Mouse (Mus musculus): ENCODE measurements around the gene Umps. TPM values are rescaled to one million over a fixed set of nuclear protein-coding genes. Genes with fewer than 3 reads are reported as not detected.
A peak's percentile ranks its signal among the peaks of the same experiment; 100 is the strongest.

Gene Umps
- polyA plus RNA-seq, 1 experiment from 2014 or later, result 58.2 TPM

- Histone ChIP-seq H3K27me3 (no peaks in the 10 kb centered on the region), H3K4me2 (replicated peaks) (no peak overlapping the region), H3K4me3 (no peak overlapping the region), H3K36me3 (peaks cover 11% of the 10 kb centered on the region), H3K9ac (no peak overlapping the region), H3K27ac (no peak overlapping the region), H3K9me3 (no peaks in the 10 kb centered on the region), H3K4me1 (peaks cover 86% of the 10 kb centered on the region)
- no peak for ATAC-seq (ENCODE audit: low FRiP score, low read depth)
- WGBS, result 85% methylated on average over 8 of the region's 8 CpGs
Measured at GRCm38 (mm10) chr16:33937567-33937966, 29.3 kb downstream of the Umps start.

- H3K27ac ChIP-seq, result 0 out of 2 replicates have a peak overlapping the region, but pooled peaks have one; percentile 1
Measured at GRCm38 (mm10) chr16:33936885-33937284, 30.0 kb downstream of the Umps start.

GRCm38 (mm10) chr16:33935407-33935785, 31.4 kb downstream of the Umps start:
- Histone ChIP-seq H3K27me3 (no peaks in the 10 kb centered on the region), H3K4me2 (replicated peaks) (no peak overlapping the region), H3K36me3 (peaks cover 7% of the 10 kb centered on the region; the same call in 1 of the 2 replicates), H3K27ac (no peak overlapping the region), H3K9ac (no peak overlapping the region), H3K9me3 (no peaks in the 10 kb centered on the region), H3K4me3 (no peak overlapping the region), H3K4me1 (peaks cover 66% of the 10 kb centered on the region)
- 89% methylated on average over 6 of the region's 6 CpGs for WGBS
- ATAC-seq (ENCODE audit: low FRiP score, low read depth), result no peak

More at GRCm38 (mm10) chr16:33936885-33937284, 30.0 kb downstream of the Umps start:
- Histone ChIP-seq H3K9me3 (no peaks in the 10 kb centered on the region), H3K4me3 (no peak overlapping the region), H3K36me3 (peaks cover 8% of the 10 kb centered on the region), H3K27me3 (no peaks in the 10 kb centered on the region), H3K4me1 (peaks cover 80% of the 10 kb centered on the region), H3K4me2 (replicated peaks) (no peak overlapping the region), H3K9ac (no peak overlapping the region)
- ATAC-seq (ENCODE audit: low FRiP score, low read depth), result no peak
- WGBS, result 77% methylated on average over 4 of the region's 4 CpGs

- H3K36me3 ChIP-seq, result peaks cover 7% of the 10 kb centered on the region; the same call in 1 of the 2 replicates
- peak overlapping the region; percentile 88 for H3K27ac ChIP-seq
- no peaks in the 10 kb centered on the region for H3K9me3 ChIP-seq
- H3K4me2 ChIP-seq (replicated peaks), result no peak overlapping the region
- peak; percentile 46; the same call in 1 of the 2 replicates for ATAC-seq (ENCODE audit: low FRiP score, low read depth)
- no peak overlapping the region for H3K4me3 ChIP-seq
- 0 out of 2 replicates have a peak overlapping the region, but pooled peaks have one; percentile 15 for H3K9ac ChIP-seq
- no peaks in the 10 kb centered on the region for H3K27me3 ChIP-seq
- H3K4me1 ChIP-seq, result peaks cover 61% of the 10 kb centered on the region
- WGBS, result 46% methylated on average over 5 of the region's 5 CpGs
Measured at GRCm38 (mm10) chr16:33934701-33935406, 32.0 kb downstream of the Umps start.

GRCm38 (mm10) chr16:33933411-33933810, 33.4 kb downstream of the Umps start:
- H3K4me1 ChIP-seq, result peaks cover 53% of the 10 kb centered on the region
- WGBS, result 92% methylated on average over 11 of the region's 11 CpGs
- no peak overlapping the region for H3K4me2 ChIP-seq (replicated peaks)
- H3K36me3 ChIP-seq, result peaks cover 7% of the 10 kb centered on the region; the same call in 1 of the 2 replicates
- no peaks in the 10 kb centered on the region for H3K9me3 ChIP-seq
- no peaks in the 10 kb centered on the region for H3K27me3 ChIP-seq
- no peak for ATAC-seq (ENCODE audit: low FRiP score, low read depth)
- peak overlapping the region; percentile 88; the same call in 1 of the 2 replicates for H3K27ac ChIP-seq
- no peak overlapping the region for H3K4me3 ChIP-seq
- no peak overlapping the region for H3K9ac ChIP-seq

DNA sequence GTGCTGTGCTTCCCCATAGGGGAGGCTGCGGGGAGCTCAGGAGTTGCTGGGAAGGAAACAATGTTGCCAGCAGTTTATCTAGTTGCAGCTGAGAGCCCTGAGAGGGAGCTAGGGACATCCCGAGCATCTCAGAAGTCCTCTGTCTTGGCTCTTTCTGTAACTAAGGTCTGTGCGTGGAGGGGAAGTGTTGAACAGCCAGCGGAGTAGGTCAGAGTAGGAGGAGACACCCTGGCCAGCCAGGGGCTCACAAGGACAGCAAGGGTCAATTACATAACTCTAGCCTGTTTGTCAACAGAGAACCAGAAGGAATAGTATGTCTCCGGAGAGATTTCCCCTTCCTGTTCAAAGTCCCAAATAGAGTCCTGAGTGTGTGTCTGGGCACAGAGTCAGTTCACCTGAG, 34.7 kb downstream of the Umps start:
- ATAC-seq (ENCODE audit: low FRiP score, low read depth), result no peak
- 75% methylated on average over 5 of the region's 5 CpGs for WGBS
- H3K9ac ChIP-seq, result no peak overlapping the region
- H3K27me3 ChIP-seq, result no peaks in the 10 kb centered on the region
- H3K9me3 ChIP-seq, result no peaks in the 10 kb centered on the region
- no peak overlapping the region for H3K4me3 ChIP-seq
- H3K4me2 ChIP-seq (replicated peaks), result no peak overlapping the region
- H3K36me3 ChIP-seq, result peaks cover 7% of the 10 kb centered on the region; the same call in 1 of the 2 replicates
- H3K27ac ChIP-seq, result no peak overlapping the region
- H3K4me1 ChIP-seq, result peaks cover 45% of the 10 kb centered on the region

DNA sequence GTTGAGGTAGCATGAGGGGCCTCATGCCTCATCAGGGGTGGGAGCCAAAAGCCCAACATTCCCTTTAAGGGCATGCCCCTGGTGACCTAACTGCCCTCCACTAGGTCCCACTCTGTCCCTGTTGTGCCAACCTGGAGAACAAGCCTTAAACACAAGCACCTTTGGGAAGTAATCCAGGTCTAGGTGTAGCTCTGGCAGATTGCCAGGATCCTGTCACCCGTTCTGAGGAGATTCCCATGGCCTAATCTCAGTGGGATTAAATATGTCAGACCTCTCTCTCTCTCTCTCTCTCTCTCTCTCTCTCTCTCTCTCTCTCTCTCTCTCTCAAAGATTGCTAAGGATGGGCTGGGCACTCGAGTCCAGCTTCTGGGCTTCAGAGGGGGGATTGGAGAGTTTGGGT, 35.2 kb downstream of the Umps start:
- no peak overlapping the region for H3K4me3 ChIP-seq
- H3K4me1 ChIP-seq, result peaks cover 40% of the 10 kb centered on the region
- H3K36me3 ChIP-seq, result peaks cover 7% of the 10 kb centered on the region; the same call in 1 of the 2 replicates
- no peaks in the 10 kb centered on the region for H3K27me3 ChIP-seq
- WGBS, result 56% methylated on average over 2 of the region's 2 CpGs
- H3K9ac ChIP-seq, result no peak overlapping the region
- H3K27ac ChIP-seq, result no peak overlapping the region
- no peak for ATAC-seq (ENCODE audit: low FRiP score, low read depth)
- H3K4me2 ChIP-seq (replicated peaks), result no peak overlapping the region
- no peaks in the 10 kb centered on the region for H3K9me3 ChIP-seq

DNA sequence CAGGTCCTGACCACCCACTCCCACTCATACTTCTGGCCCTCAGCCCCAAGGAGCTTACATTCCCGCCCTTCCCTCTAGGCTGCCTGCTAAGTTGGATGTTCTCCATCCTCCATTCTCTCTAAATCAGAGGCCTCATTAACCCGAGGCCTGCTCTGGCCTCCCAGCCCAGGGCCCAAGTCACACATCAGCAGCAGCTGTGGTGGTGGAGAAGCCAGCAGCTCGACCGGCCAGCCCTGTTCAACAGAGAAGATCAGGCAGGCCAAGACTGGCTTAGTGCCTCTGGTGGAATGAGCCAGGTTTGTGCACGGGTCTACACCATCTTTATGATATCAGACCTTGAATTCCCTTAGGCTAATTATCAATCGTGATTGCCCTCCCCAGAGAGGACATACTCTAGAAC, 36.1 kb downstream of the Umps start:
- Histone ChIP-seq H3K4me3 (no peak overlapping the region), H3K9me3 (no peaks in the 10 kb centered on the region), H3K4me2 (replicated peaks) (no peak overlapping the region), H3K36me3 (peaks cover 7% of the 10 kb centered on the region; the same call in 1 of the 2 replicates), H3K27ac (no peak overlapping the region), H3K4me1 (peaks cover 35% of the 10 kb centered on the region), H3K27me3 (no peaks in the 10 kb centered on the region), H3K9ac (no peak overlapping the region)
- no peak for ATAC-seq (ENCODE audit: low FRiP score, low read depth)
- 75% methylated on average over 6 of the region's 6 CpGs for WGBS

DNA sequence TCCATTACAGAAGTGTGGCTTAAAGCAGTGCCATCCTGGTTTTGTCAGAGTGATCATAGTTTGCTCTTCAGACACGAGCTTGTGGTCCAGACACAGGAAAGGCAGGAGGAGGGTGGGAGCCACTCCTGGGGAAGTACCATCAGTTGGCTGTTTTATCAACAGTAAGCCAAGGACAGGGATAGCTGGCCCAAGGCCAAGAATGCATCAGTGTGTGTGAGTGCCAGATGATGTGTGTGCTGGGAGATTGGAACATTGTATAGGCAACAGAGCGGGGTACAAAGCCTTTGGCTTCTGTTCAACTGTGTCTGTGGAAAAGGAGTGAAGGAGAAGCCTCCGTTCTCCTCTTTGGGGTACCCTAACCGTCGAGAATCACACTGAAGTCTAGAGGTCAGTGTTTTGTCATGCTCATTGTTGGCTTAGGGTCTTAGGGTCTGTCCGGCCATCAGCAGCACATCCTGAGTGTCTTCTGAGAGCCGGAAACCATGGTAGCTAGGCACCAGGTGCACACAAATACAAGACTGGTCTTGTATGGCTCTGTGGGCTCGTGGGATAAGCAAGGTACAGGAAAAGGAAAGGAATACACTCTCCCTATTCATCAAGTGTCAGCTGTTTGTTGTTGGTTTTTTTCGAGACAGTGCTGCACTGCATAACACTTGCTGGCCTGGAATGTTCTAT, 37.9 kb downstream of the Umps start:
- WGBS, result 80% methylated on average over 9 of the region's 9 CpGs

DNA sequence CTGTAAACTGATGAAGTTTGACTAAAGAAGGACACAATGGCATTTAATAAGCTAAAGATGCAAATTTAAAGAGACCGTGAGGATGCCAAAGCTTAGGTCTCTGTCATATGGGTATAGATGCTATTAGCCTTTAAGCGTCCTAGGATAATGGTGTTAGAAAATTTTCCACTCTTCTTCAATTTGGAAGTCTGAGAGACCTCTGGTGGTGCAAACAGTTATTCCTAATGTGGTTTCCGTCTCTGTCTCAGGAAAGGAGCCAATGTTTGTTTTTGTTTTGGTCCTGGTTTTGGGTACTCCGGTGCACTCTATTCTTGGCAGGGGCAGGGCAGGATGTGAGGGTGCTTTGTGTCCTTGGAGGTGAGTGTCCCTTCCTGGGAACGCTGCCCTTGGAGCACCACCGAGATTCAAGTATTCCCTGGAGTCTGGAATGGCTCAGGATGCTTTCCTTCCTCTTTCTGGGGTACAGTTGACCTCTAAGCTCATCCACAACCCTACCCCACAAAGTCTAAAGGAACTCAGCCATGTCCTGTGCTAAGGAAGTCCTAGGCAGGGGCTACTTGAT, 39.5 kb downstream of the Umps start:
- Histone ChIP-seq H3K9ac (no peak overlapping the region), H3K27ac (no peak overlapping the region), H3K4me3 (no peak overlapping the region), H3K4me2 (replicated peaks) (no peak overlapping the region), H3K4me1 (peaks cover 25% of the 10 kb centered on the region), H3K36me3 (peaks cover 12% of the 10 kb centered on the region), H3K27me3 (no peaks in the 10 kb centered on the region), H3K9me3 (no peaks in the 10 kb centered on the region)
- ATAC-seq (ENCODE audit: low FRiP score, low read depth), result no peak
- WGBS, result 82% methylated on average over 6 of the region's 6 CpGs

More for the DNA sequence above, 37.9 kb downstream of the Umps start:
- ATAC-seq (ENCODE audit: low FRiP score, low read depth), result no peak
- Histone ChIP-seq H3K27me3 (no peaks in the 10 kb centered on the region), H3K4me1 (peaks cover 18% of the 10 kb centered on the region), H3K36me3 (peaks cover 12% of the 10 kb centered on the region), H3K9ac (no peak overlapping the region), H3K9me3 (no peaks in the 10 kb centered on the region), H3K4me2 (replicated peaks) (no peak overlapping the region), H3K27ac (no peak overlapping the region), H3K4me3 (no peak overlapping the region)

- Histone ChIP-seq H3K4me1 (peaks cover 41% of the 10 kb centered on the region), H3K9ac (no peak overlapping the region), H3K4me2 (replicated peaks) (no peak overlapping the region), H3K36me3 (peaks cover 23% of the 10 kb centered on the region), H3K9me3 (no peaks in the 10 kb centered on the region), H3K27me3 (no peaks in the 10 kb centered on the region), H3K27ac (peak overlapping the region; percentile 80; the same call in 1 of the 2 replicates), H3K4me3 (no peak overlapping the region)
- no peak for ATAC-seq (ENCODE audit: low FRiP score, low read depth)
- 82% methylated on average over 8 of the region's 8 CpGs for WGBS
Measured at GRCm38 (mm10) chr16:33923758-33924157, 43.1 kb downstream of the Umps start.

DNA sequence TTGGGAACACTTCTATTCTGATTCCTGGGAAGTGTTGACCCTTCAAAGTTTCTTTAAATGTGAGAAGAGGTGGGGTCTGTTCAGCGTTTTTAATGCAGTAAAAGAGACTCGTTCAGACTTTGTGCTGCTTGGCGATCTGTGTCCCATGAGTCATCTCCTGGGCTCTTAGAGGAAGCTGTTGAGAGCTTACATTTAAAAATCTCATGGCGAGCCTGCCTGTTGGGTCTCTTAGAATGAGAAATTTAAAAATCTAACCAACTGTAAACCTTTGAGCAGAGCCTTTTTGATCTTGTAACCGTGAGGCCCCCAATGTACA, 43.9 kb downstream of the Umps start:
- peak overlapping the region; percentile 80; the same call in 1 of the 2 replicates for H3K27ac ChIP-seq
- H3K4me2 ChIP-seq (replicated peaks), result peak overlapping the region; percentile 30; the same call in 1 of the 2 replicates
- WGBS, result 16% methylated on average over 5 of the region's 5 CpGs
- no peak overlapping the region for H3K4me3 ChIP-seq
- ATAC-seq (ENCODE audit: low FRiP score, low read depth), result peak; percentile 25; the same call in 1 of the 2 replicates
- peaks cover 39% of the 10 kb centered on the region for H3K4me1 ChIP-seq
- H3K9ac ChIP-seq, result no peak overlapping the region
- peaks cover 26% of the 10 kb centered on the region for H3K36me3 ChIP-seq
- H3K9me3 ChIP-seq, result no peaks in the 10 kb centered on the region
- no peaks in the 10 kb centered on the region for H3K27me3 ChIP-seq

All from limb, embryonic 13.5 days (tissue).